13 mouse cellular contexts compared by ENCODE assay signal in genomic region chr11:49818869-49819566, GRCm38 (mm10). TPM values are rescaled to one million over a fixed set of nuclear protein-coding genes. Genes with fewer than 3 reads are reported as not detected.
DNase-seq lines count a peak whose midpoint lies in the region; ATAC-seq and TF ChIP-seq lines count a peak whose summit lies in the region.
"Had no signal": no experiment of that assay in that cellular context is flagged by ENCODE, and none has a peak within 500 bp of the region (broad histone marks: within the 10 kb centered on the region; RNA-seq: fewer than 3 reads in every experiment).

No protein-coding gene starts in this region.

- H3K4me3 ChIP-seq in forebrain, embryonic 15.5 days = 0 out of 2 replicates have a peak overlapping the region, but pooled peaks have one; percentile 4
- H3K4me3 ChIP-seq in forebrain, embryonic 11.5 days (ENCODE audit: low read depth, low read length) = no peak overlapping the region
- H3K4me3 ChIP-seq in layer of hippocampus, adult 2 months = no peak overlapping the region
- no peak overlapping the region for H3K4me3 ChIP-seq in olfactory bulb, adult 2 months (ENCODE audit: insufficient read depth, low read depth, low read length)
- no peak overlapping the region for H3K4me3 ChIP-seq in embryonic facial prominence, embryonic 10.5 days
- H3K4me3 ChIP-seq: embryonic facial prominence, embryonic 15.5 days had no signal

- intact Hi-C loops in gastrocnemius, postnatal 14 days (cut with DNase I; ENCODE audit: low total_unique reads) = no loop called here

- H3K36me3 ChIP-seq in forebrain, embryonic 15.5 days = peaks cover 13% of the 10 kb centered on the region
- no peaks in the 10 kb centered on the region; the same call in 1 of the 2 replicates for H3K36me3 ChIP-seq in forebrain, embryonic 11.5 days (ENCODE audit: control insufficient read depth, insufficient read depth, low read length)
- H3K36me3 ChIP-seq in embryonic facial prominence, embryonic 10.5 days (replicated peaks) = peaks cover 88% of the 10 kb centered on the region

- H3K9me3 ChIP-seq in forebrain, embryonic 15.5 days = no peaks in the 10 kb centered on the region
- no peaks in the 10 kb centered on the region for H3K9me3 ChIP-seq in forebrain, embryonic 11.5 days (ENCODE audit: control insufficient read depth, low read length)
- no peaks in the 10 kb centered on the region for H3K9me3 ChIP-seq in embryonic facial prominence, embryonic 10.5 days
- H3K9me3 ChIP-seq: embryonic facial prominence, embryonic 15.5 days had no signal

- TF ChIP-seq POLR2A in olfactory bulb, adult 2 months (IDR thresholded peaks at IDR 0.05; ENCODE audit: insufficient read depth, low read depth, low read length) = no peak

- no peaks in the 10 kb centered on the region for H3K27me3 ChIP-seq in forebrain, embryonic 15.5 days
- H3K27me3 ChIP-seq in forebrain, embryonic 11.5 days (ENCODE audit: control insufficient read depth, insufficient read depth, low read length) = no peaks in the 10 kb centered on the region
- H3K27me3 ChIP-seq in embryonic facial prominence, embryonic 10.5 days (replicated peaks; ENCODE audit: low read depth, poor library complexity, severe bottlenecking) = no peaks in the 10 kb centered on the region
- H3K27me3 ChIP-seq: embryonic facial prominence, embryonic 15.5 days had no signal

- no peak overlapping the region for H3K9ac ChIP-seq in forebrain, embryonic 15.5 days (replicated peaks)
- no peak overlapping the region for H3K9ac ChIP-seq in forebrain, embryonic 11.5 days (ENCODE audit: low read length)
- H3K9ac ChIP-seq: embryonic facial prominence, embryonic 15.5 days; hindbrain, embryonic 14.5 days had no signal

- WGBS in forebrain, embryonic 15.5 days = 62% methylated on average over 15 of the region's 15 CpGs
- 91% methylated on average over 15 of the region's 15 CpGs for WGBS in forebrain, embryonic 11.5 days
- WGBS in olfactory bulb, adult 2 months = 25% methylated on average over 15 of the region's 15 CpGs
- 92% methylated on average over 15 of the region's 15 CpGs for WGBS in embryonic facial prominence, embryonic 10.5 days

- peak; percentile 70; the same call in 1 of the 2 replicates for ATAC-seq in forebrain, embryonic 15.5 days (replicated peaks)
- no peak for ATAC-seq in forebrain, embryonic 11.5 days (replicated peaks; ENCODE audit: low FRiP score)
- ATAC-seq in activated CD4-positive, CD25-positive, alpha-beta regulatory T cell, adult 4 months = no peak

- DNase-seq in forebrain, embryonic 11.5 days (ENCODE audit: low spot score) = no peak
- DNase-seq in brain, adult 2 months (ENCODE audit: low read depth, low spot score) = peak; percentile 96
- peak; percentile 51 to 84 for DNase-seq in layer of hippocampus, adult 2 months (ENCODE audit: low spot score in 2 of 2)
- DNase-seq in embryonic facial prominence, embryonic 10.5 days (ENCODE audit: low spot score) = no peak
- DNase-seq in gastrocnemius, postnatal 14 days = no peak
- DNase-seq: adrenal gland, postnatal 25 days; cerebellum, adult 9-10 months; thymus, postnatal 25 days had no signal

- H3K4me2 ChIP-seq in forebrain, embryonic 15.5 days (replicated peaks) = 0 out of 2 replicates have a peak overlapping the region, but pooled peaks have one; percentile 2
- H3K4me2 ChIP-seq in forebrain, embryonic 11.5 days (ENCODE audit: low read depth, low read length, severe bottlenecking) = no peak overlapping the region
- H3K4me2 ChIP-seq: embryonic facial prominence, embryonic 15.5 days; hindbrain, embryonic 14.5 days had no signal

- peaks cover 19% of the 10 kb centered on the region for H3K4me1 ChIP-seq in forebrain, embryonic 15.5 days
- no peaks in the 10 kb centered on the region for H3K4me1 ChIP-seq in forebrain, embryonic 11.5 days (replicated peaks; ENCODE audit: control insufficient read depth, insufficient read depth, low read length)
- H3K4me1 ChIP-seq in olfactory bulb, adult 2 months (ENCODE audit: control insufficient read depth, insufficient read depth, low read length) = peaks cover 7% of the 10 kb centered on the region
- H3K4me1 ChIP-seq in embryonic facial prominence, embryonic 10.5 days = no peaks in the 10 kb centered on the region
- H3K4me1 ChIP-seq: embryonic facial prominence, embryonic 15.5 days had no signal

- peak overlapping the region; percentile 78 for H3K27ac ChIP-seq in forebrain, embryonic 15.5 days (replicated peaks)
- no peak overlapping the region for H3K27ac ChIP-seq in forebrain, embryonic 11.5 days (ENCODE audit: low read depth, low read length)
- H3K27ac ChIP-seq in layer of hippocampus, adult 2 months = peak overlapping the region; percentile 62
- peak overlapping the region; percentile 97 for H3K27ac ChIP-seq in olfactory bulb, adult 2 months (ENCODE audit: insufficient read depth, low read depth, low read length)
- H3K27ac ChIP-seq in embryonic facial prominence, embryonic 10.5 days (replicated peaks) = no peak overlapping the region
- H3K27ac ChIP-seq: embryonic facial prominence, embryonic 15.5 days; hindbrain, embryonic 14.5 days had no signal

- TF ChIP-seq CTCF in layer of hippocampus, adult 2 months (conservative IDR thresholded peaks at IDR 0.05) = peak; percentile 19; the same call in 1 of the 2 replicates
- no peak for TF ChIP-seq CTCF in olfactory bulb, adult 2 months (IDR thresholded peaks at IDR 0.05; ENCODE audit: insufficient read depth, low read depth, low read length)

RNA-seq across cellular contexts. Expression of gene Gfpt2, which starts 25.0 kb away (rescaled TPM):
- polyA plus RNA-seq in forebrain, embryonic 15.5 days (2015; fragmentation: Nextera tagmentation; extraction: Ambion mirVana) = 9.3 and 11.1 TPM in 2 replicates
- polyA plus RNA-seq in forebrain, embryonic 11.5 days (2014; fragmentation: Nextera tagmentation; extraction: Ambion mirVana) = 11.2 and 14.1 TPM in 2 replicates
- 1 to 10 TPM; 5.0 TPM for total RNA-seq in layer of hippocampus, adult 2 months (2021)
- not detected in 2 replicates for polyA plus RNA-seq in olfactory bulb, adult 2 months (2012; ENCODE audit: insufficient read depth, insufficient read length, low replicate concordance, missing spikeins)
- polyA plus RNA-seq in activated CD4-positive, CD25-positive, alpha-beta regulatory T cell, adult 4 months (2017; shearing (Covaris generic)) = 1 to 10 TPM in 1 of 2 experiments, under 1 TPM in 1; 0.83 to 1.1 TPM
- polyA plus RNA-seq in embryonic facial prominence, embryonic 10.5 days (2016; fragmentation: Nextera tagmentation; extraction: Ambion mirVana) = 40.5 and 44.0 TPM in 2 replicates
- total RNA-seq in gastrocnemius, postnatal 14 days (2021) = 1 to 10 TPM; 6.0 to 8.2 TPM

RNA-seq across cellular contexts. Expression of gene Mapk9, which starts 27.5 kb away (rescaled TPM):
- 46.8 and 47.2 TPM in 2 replicates for polyA plus RNA-seq in forebrain, embryonic 15.5 days (2015; fragmentation: Nextera tagmentation; extraction: Ambion mirVana)
- polyA plus RNA-seq in forebrain, embryonic 11.5 days (2014; fragmentation: Nextera tagmentation; extraction: Ambion mirVana) = 41.4 and 42.9 TPM in 2 replicates
- total RNA-seq in layer of hippocampus, adult 2 months (2021) = 100 to 1,000 TPM; 150 to 154 TPM
- not detected in 2 replicates for polyA plus RNA-seq in olfactory bulb, adult 2 months (2012; ENCODE audit: insufficient read depth, insufficient read length, low replicate concordance, missing spikeins)
- polyA plus RNA-seq in activated CD4-positive, CD25-positive, alpha-beta regulatory T cell, adult 4 months (2017; shearing (Covaris generic)) = 10 to 100 TPM; 17.3 to 19.2 TPM
- 26.0 and 28.4 TPM in 2 replicates for polyA plus RNA-seq in embryonic facial prominence, embryonic 10.5 days (2016; fragmentation: Nextera tagmentation; extraction: Ambion mirVana)
- total RNA-seq in gastrocnemius, postnatal 14 days (2021) = 10 to 100 TPM; 40.6 to 43.9 TPM

Comparison
In these comparisons a context has a peak if more than half of its experiments do, and no peak if none do; other contexts are left out.
1. H3K27ac ChIP-seq: peak in forebrain, embryonic 15.5 days (single experiment), layer of hippocampus, adult 2 months (single experiment) and olfactory bulb, adult 2 months (single experiment); none in forebrain, embryonic 11.5 days (single experiment) and embryonic facial prominence, embryonic 10.5 days (single experiment).
2. DNase-seq: peak in brain, adult 2 months (single experiment) and layer of hippocampus, adult 2 months (2 of 2); none in forebrain, embryonic 11.5 days (single experiment), embryonic facial prominence, embryonic 10.5 days (single experiment) and gastrocnemius, postnatal 14 days (single experiment).
3. RNA of gene Mapk9, which starts 27.5 kb away (polyA plus RNA-seq): 46.8 to 47.2 TPM in forebrain, embryonic 15.5 days, 41.4 to 42.9 TPM in forebrain, embryonic 11.5 days, 26.0 to 28.4 TPM in embryonic facial prominence, embryonic 10.5 days and 17.3 to 19.2 TPM in activated CD4-positive, CD25-positive, alpha-beta regulatory T cell, adult 4 months; not detected in olfactory bulb, adult 2 months; every median in the first group is over 10 times any median in the second.